Mouse (Mus musculus): ENCODE results near the gene Agbl3. TPM values are rescaled to one million over a fixed set of nuclear protein-coding genes. Genes with fewer than 3 reads are reported as not detected.

Agbl3 gene
- total RNA-seq, 2 experiments from 2014 or later: 13.5 to 13.7 TPM

DNA sequence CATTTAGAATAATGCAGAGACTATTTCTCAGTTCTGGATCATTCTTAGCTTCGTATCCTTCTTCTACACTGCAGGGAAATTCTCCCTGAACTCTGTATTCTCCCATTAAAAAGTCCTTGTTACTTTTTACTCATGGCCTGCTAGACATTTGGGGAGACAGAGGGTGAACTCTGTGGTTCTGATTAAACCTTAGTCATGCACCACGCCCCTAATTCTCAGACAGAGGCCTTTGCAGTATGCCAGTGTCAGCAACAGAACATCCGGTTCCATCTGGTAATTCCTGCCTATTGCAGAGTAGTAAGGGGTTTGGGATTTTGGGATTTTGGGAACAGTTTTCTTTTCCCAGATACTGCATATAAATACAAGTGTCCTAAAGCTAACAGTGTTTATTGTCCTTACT is 16.6 kb downstream of the Agbl3 start:
- no peak for DNase-seq (ENCODE audit: low spot score in 2 of 2)

DNA sequence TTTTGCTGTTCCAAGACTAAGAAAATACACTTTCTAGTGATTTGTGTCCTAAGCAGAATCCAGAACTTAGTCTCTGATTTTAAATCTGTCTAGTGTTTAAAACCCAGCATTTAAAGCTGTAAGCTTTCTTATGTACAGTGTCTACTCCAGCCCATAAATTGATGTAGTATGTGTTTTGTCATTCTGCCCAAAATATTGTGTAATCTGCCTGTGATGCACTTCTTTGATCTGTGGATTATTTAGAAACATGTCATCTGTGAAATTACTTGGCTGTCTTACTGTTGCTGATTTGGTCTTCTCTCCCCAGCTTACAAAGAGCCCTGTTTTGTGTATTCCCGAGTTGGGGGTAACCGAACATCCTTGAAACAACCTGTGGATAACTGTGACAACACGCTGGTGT is 17.7 kb downstream of the Agbl3 start:
- no peak for DNase-seq (ENCODE audit: low spot score in 2 of 2)

DNA sequence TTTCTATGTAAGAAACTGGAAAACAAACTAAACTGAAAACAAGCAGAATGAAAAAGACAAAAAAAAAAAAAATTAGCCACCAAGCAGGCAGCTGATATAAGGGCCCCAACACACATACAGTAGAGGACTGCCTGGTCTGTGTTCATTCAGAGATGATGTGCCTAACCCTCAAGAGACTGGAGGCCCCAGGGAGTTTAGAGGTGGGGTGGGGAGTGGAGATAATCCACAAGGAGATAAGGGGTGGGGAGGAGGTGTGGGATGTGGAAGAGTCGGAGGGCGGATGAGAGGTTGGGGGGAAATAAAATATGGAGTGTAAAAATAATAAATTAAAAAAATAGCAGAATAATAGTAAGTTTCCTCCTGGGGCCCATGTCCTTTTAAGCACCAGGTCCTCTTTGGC is 25.4 kb downstream of the Agbl3 start:
- DNase-seq (ENCODE audit: low spot score in 2 of 2): no peak

DNA sequence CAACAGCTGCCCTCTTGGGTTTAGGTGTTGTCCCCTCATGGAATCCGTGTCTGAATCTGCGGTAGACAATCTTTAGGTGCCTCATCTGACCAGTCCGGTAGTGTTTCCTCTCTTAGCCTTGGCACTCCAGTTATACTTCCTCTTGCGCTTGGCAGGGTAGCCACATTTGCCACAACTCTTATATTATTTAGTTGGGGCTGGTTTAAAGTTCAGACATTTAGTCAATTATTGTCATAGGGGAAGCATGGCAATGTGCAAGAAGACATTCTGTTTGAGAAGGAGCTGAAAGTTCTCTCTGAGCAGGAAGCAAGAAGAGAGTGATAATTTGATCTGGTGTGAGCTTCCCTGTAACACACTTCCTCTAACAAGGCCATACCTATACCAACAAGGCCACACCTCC is 30.4 kb downstream of the Agbl3 start:
- DNase-seq (ENCODE audit: low spot score in 2 of 2): no peak

DNA sequence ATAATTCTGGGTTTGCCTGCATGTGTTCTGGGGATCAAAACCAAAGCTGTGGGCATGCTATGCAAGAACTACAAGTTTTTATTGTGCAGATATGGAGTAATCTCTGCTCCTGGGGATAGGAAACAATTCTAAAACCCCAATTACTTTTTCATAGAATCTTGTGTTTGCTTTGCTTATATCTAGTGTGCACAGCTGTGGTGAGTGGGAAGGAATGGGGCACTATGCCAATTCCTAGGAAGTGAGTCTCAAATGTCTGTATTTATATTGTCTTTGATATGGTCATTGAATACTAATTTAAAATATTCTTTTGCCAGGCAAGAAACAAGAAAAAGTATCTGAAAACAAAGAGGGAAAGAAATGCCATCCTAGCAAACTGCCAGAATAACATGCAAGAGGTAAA is 44.2 kb downstream of the Agbl3 start:
- peak; percentile 7 to 26 for DNase-seq (ENCODE audit: low spot score in 2 of 2)

DNA sequence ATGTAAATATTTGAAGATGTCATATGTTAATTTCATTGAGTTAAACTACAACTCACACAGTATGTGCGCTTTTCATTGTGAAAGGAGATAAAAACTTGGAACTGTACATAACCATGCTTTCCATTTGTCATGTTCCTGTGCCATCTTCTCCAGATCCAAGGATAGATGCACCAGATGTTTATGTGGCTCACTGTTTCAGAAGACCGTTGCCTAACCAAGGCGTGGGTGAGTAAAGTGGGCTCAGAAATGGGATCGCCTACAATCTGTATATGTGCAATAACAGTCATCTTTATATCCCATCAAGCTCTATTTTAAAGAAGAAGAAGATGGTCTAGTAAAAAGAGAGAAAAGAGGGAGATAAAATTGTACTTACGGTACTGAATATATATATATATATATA is 52.1 kb downstream of the Agbl3 start:
- DNase-seq (ENCODE audit: low spot score in 2 of 2): no peak

DNA sequence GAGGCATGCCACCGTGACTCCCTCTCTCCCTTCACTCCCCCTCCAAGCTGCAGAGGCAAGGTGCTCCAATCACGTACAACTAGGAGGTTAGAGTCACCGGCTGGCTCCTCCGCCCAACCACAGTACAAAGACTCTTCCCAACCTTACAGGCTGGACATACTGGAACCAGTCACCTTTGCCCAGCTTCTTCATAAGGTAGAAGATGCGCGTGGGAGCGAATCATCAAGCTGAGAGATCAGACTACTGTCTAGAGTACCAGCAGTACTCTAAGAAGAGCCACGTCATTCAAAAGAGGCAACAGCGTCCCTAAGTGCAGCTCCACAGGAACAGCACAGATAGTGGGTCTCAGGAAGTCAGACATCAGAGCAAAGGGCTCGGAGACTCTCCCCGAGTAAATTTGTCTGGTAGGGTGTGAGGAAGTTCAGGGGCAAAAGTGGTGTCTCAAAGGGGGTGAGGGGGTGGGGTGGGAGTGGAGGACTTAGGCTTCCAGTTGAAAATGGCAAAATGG is 81.4 kb downstream of the Agbl3 start:
- DNase-seq (ENCODE audit: low spot score in 2 of 2): no peak

DNA sequence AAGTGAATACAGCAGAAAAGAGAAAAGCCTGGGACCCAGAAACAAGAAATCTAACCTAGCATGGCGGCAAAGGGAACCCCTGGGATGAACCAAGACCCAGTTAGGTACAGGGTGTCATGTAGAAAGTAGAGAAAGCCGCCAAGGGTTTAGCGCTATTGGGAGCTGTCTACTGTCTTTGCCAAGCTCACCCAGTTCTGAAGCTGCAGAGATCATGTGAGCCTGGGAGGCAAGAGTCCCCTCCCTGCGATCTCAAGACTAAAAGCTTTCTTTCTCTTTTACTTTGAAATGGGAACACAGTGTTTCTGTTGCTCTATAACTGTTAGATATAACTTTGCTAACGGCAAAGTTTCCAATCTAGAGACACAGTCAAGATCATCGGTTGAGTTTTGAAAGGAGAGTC is 82.1 kb downstream of the Agbl3 start:
- DNase-seq (ENCODE audit: low spot score in 2 of 2): no peak

DNA sequence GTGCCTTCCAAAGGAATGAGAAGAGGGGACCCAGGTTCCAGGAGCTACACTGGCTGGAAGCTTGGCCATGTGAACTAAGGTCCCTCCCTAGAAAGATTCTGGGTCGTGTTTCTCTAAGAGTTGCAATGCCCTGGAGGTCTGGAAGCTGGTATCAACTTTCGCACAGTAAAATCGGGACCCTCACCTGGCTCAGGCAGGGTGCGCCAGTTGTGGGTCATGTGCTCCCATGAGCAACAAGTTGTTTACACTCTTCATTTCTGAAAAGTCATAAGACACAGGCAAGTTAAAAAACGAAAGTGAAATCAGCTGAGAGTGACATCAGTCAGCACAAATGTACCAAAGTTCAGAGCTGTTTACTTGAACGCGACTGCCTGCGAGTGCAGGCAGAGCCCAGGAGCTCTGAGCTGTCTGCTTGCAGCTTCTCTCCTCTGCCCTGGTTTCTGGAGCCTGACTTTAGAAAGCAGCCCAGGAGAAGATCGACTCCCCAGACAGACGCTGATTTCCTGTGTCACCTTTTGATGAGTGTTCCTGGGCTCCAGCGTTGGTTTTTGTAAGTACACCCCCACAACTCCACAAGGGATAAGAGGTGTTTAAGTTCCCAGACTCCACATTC is 82.7 kb downstream of the Agbl3 start, which contains the start of gene Tmem140:
Tmem140 (plus strand) TSS at position 356 of the 613 bp plus-strand sequence.
- DNase-seq (ENCODE audit: low spot score in 2 of 2): no peak

DNA sequence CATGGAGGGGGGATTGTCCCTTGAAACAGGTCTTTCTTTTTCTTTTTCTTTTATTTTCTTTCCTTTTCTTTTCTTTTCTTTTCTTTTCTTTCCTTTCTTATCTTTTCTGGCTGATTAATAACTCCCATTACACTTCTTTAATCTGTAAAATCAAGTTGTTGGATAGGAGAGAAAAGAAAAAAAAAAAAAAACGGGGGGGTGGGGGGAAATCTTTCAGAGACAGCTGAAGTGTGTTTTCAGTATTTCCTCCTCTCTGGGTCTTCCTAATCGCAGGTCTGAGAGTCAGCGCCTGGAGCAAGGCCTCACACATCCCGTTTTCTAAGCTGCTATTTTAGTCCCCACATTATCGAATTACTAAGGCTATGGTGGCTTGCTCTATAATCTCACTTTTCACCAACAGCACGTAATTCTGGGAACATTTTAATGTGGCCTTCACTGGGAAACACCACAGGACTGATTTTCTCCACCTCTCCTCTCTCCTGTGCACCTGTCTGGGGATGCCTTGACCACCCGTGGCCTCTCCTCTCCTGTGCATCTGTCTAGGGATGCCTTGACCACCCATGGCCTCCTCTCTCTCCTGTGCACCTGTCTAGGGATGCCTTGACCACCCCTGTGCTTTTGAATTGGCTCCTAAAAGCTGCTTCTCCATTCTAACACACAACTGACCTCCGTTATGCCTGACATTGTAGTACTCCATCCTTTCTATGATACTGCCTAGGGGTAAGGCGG is 83.7 kb downstream of the Agbl3 start:
- no peak for DNase-seq (ENCODE audit: low spot score in 2 of 2)

DNA sequence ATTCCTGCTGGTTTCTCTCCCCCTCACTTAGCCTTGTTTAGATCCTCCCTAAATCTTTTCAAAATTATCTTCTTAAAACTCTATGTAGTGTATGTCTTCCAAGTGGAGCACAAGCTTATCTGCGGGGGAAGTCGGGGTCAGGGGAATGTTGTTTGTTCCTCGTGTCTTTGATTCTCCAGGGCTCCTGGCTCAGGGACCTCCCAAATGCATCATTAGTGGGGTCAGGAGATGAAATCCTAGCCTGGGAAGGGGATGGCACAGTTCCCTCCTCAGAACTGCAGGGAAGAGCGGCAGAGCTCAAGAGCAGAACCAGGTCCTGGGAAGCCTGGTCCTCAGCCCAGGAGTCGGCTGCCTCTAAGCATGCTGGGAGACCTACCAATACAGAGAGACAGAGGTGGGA is 85.0 kb downstream of the Agbl3 start:
- no peak for DNase-seq (ENCODE audit: low spot score in 2 of 2)

DNA sequence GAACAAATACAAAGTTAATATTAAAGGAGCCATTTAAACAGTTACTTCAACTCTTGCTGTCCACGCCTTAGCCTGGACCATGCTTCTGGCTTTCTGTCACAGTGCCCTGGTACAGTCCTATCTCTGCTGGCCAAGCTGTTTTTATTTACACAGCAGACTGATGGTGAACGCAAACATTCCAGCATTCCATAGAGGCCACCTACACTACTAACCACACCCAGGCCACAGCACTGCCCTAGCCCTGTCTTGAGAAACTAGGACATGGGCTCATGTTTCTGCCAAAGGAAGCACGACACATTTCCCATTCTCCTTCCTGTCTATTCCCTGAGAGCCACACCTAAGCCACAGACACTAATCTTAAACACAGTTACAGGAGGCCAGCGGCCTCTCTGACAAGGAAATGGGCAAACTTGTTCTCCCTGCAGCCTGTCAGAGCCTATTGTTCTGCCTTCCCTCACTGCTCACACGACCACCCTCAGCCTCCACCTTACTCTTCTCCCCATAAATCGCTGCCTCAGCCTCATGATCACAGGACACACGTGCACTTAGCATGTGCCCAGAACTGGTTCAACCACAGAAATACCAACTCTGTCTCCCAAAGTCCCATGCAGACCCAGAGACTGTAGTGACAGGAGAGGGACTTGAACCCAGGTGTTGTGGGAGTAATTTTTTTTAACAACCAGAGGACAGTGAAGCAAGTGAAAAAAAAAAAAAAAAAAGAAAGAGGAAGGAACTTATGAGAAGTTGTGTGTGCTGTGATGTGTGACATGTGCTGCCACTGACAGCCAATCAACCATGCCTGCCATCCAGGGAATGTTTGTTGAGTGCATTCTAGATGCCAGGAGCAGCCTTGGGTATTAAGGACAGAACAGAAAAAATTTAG is 85.7 kb downstream of the Agbl3 start:
- DNase-seq (ENCODE audit: low spot score in 2 of 2): no peak

DNA sequence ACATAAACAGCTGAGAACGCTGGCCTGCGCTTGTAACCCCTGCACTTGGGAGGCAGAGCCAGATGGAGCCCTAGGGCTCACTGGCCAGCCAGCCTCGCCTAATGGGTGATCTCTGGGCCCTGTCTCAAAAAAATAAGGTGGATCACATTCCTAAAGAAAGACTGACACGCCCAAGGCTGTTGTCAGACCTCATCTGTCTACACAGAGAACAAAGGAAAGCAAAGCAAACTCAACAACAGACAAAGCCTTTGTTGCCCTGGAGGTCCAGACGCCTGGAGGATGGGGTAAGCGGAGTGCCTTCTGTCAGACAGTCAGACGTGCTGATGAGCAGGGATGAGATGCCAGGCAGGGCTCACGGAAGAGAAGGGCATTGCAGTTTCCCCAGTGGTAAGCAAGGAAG is 86.6 kb downstream of the Agbl3 start:
- DNase-seq (ENCODE audit: low spot score in 2 of 2): no peak

DNA sequence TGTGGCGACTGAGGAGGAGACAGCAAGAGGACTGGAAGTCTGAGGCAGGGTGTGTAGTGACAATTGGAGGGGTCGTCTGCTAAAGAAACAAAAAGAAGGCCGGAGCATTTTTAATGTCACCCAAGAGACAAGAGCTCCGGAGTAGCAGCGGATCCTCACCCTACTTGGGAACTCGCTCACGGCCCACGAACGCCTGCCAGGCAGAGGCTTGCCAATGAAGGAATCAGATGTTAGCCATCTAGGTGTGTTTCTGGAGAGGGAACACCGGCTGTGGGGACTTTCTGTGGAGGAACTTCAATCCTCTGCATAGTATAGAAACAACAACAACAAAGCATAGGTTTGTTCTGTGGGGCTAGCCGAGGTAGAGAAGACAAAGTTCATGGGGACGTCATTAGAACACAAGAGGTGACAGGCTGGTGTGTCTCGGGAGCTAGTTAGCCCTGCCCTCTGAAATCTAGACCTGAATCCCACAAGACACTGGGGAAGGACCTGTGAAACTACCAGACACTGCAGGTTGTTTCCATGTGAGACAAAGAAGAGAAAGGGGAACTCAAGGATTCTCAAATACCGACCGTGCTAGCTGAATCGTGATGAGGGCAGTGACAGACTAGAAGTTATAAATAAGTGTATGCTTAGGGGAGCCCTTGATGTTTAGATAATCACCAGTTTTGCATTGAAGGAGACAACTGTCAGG is 87.2 kb downstream of the Agbl3 start:
- DNase-seq (ENCODE audit: low spot score in 2 of 2): no peak

DNA sequence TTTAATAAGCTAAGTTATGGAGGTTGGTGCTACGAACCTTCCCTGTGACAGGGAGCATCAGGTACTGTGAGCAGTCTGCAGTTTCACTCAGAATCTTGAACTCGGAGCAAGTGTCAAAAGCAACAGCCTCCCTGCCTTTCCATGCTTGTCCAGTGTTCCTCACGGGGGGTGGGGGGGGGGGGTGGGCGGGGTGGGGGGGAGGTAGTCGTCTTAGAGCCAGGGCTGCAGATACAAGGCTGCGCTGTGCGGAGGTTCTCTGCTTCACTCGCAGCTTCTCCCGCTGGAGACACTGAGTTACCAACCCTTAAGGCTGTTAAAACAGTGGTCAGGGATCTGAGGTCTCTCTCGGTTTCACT is 87.7 kb downstream of the Agbl3 start:
- no peak for DNase-seq (ENCODE audit: low spot score in 2 of 2)

DNA sequence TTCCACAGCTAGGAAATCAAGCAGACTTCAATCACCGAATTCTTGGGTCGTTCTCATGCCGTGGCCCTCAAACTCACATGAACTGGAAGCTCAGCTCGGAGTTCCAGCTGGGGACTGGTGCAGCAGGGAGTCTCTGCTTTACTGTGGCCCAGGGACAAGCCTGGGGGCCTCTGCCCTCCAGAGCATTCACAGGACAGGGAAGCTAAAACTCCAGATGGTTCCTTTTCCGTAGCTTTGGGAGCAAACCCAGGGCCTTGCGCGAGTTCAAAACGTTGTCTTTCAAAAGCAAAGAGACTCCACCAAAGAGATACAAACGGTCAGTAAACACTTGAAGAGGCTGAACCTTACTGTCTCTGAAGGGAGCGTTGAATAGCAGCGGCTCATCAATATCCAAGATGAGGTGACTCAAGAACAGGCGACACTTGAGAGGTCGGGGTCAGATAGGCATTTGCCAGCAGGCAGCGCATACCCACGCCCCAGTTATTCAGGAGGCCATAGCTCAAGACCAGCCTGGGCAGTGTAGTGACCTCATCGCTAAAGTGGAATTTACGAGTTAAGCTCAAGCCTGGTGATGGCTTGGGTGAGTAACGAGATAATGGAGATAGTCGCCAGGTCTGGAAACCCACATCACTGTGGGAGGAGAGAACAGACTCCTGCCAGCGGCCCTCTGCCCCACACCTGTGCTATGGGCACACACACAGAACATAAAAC is 88.4 kb downstream of the Agbl3 start:
- no peak for DNase-seq (ENCODE audit: low spot score in 2 of 2)

DNA sequence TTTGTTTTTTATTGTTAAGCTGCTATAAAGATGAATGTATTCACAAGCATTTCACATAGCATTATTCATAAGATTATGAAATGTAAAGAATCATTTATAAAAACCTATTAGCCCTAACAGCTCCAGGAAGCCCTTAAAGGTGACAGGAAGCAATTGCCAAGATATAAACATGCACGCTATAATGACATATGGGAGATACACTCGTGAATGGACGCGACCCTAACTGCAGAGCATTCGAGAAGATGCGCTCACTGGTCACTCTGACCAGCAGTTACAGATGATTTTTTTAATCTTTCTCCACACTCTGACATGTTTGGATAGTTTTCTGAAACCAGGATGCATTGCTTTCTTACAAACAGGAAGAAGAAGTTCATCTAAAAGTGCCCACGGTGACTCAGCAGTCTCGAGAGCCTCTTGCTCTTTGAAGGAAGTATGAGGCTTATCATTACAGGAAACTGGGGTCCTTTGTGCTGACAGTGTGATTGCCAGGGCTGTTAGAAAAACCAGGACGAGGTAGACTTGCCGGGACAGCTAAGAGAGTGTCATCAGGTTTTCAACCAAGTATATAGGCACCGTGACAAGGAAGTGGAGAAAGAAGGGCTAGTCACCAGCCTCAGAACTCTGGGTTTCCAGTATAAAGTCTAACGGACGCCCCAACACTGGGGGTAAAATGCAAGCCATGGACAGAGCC is 89.1 kb downstream of the Agbl3 start:
- DNase-seq (ENCODE audit: low spot score in 2 of 2): no peak

DNA sequence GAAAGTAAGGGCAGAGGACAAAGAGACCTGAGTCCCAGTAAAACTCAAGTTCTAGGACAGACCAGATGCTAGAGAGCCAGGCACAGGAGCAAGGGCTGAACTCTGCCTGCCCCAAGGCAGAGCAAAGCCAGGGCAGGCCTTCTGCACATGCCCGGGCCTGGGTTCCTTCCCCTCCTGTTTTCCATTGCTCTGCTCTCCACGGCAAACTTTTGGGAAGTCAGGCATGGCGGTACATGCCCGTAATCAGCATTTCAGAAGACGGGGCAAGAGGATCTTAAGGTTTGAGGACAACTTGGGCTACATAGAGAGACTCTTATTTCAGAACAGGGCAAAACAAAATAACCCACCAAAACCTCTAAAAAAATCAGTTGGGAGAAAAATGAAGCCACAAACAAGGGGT is 89.9 kb downstream of the Agbl3 start:
- DNase-seq (ENCODE audit: low spot score in 2 of 2): no peak

DNA sequence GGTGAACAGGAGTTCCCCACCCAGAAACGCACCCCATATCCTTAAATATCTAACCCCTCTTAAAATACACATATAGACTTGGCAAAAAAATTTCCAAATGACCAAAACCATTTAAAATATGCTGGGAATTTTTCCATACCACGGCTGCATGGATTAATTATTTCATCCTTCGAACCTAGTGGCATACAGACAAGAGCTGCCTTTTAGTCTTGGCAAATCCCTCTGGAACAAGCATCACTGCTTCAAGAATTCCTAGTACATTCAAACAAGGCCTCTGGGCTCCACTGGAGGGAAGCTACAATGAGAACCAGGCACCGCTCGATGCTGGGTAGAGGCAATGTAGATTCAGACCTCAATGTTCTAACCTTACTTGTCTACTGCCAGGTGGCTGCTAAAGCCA is 90.5 kb downstream of the Agbl3 start:
- no peak for DNase-seq (ENCODE audit: low spot score in 2 of 2)

DNA sequence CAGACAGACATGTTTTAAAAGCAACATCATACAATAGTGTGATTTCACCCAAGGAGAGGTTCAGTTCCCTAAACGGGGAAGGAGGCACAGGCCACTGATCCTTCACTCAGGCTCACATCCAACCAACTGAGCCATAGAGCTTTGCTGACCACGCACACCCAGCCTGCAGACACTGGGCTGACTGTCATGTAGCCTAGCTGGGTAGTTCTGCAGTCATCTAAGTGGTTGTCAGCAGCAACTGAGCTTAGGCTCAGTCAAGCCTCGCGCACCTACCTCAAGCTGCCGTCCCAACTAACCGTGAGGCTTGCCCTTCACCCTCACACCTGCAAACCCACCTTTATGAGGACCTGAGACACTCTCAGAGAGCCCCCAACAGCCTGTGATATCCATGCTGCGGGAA is 91.7 kb downstream of the Agbl3 start:
- no peak for DNase-seq (ENCODE audit: low spot score in 2 of 2)
